Mouse (Mus musculus) thymus, postnatal 36 days (tissue): ENCODE measurements around the gene Secisbp2l.

Source experiments
- DNase-seq, 2 experiments: peaks; one replicate each; pipeline ENCODE4 v3.0.0; 2022; ENCODE audit warnings: mixed read lengths in 2 of 2

Secisbp2l gene

DNA sequence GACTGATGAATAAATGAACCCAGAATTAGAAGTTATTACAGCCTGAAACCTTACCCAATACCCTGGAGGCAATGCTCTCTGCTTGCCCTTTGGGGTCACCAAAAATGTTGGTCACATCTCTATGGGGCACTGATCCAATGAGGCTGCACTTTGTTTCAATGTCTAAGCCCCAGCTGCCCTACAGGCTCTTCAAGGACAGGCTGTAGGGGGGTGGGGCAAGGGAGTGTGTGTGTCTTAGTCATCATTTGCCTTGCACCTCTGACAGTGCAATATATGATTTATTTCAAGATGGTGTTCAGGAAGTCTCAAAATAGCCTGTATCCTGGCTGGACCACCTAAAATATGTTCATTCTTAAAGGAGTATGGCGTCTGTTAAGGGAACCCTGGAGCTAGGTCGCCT is 81.1 kb downstream of the Secisbp2l start:
- no peak for DNase-seq

GRCm38 (mm10) chr2:125696219-125696618 is 86.5 kb downstream of the Secisbp2l start:
- no peak for DNase-seq

DNA sequence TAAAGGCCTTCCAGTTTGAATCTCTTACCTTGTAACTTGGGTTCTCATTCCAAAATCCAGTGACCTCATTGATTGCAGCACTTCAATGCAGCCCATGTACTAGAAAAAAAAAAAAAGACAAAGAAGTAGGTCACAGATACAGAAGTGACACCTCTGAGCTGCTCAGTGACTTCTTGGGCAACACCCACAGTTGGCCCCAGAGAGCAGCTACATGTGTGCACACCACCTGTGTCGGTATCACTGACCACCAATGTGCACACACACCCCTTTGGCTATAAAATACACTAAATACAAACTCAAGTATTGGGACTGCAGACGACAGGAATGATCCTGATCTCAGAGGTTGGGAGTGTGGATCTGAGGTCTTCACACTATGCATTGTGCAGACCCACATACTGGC is 87.9 kb downstream of the Secisbp2l start:
- DNase-seq = no peak

- no peak for DNase-seq
Observed at GRCm38 (mm10) chr2:125692010-125692409, 90.7 kb downstream of the Secisbp2l start.
